Mouse (Mus musculus) adrenal gland, adult 10 weeks (tissue): ENCODE data around the gene Gm7682. TPM values are rescaled to one million over a fixed set of nuclear protein-coding genes. Genes with fewer than 3 reads are reported as not detected.

Experiments used
- polyA plus RNA-seq: library from polyadenylated mRNA; stranded (reverse); fragments of 350-450 nt; fragmentation: Illumina TruSeq; extraction: RNeasy Lipid Tissue Mini Kit (QIAGEN cat#74804); gene quantifications from one replicate; pipeline ENCODE4 v1.2.3, GENCODE M21; 2014; ENCODE audit warnings: low read depth, low replicate concordance

The Gm7682 gene
- polyA plus RNA-seq, result not detected

DNA sequence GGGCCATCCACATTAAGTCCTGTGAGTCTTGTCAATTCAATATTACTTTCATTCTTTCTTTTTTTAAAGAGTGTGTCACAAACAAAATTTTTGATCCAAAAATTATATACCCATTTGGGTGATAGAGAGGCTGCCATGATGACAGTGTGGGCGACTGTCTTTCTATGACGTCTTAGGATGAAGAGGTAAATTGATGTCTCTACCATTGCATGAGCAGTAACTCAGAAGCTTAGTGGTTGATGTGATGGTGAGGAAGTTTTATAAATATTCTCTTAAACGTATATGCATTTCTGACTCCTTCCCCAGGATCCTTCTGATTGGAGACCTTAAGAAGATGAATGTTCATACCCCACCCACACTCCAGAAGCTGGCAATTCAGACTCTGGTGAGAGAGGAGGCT is at the start of gene Gm7682:
Gene Gm7682, plus strand, starts transcription at position 301 of the 400 bp plus-strand sequence.

Other genes with a start within 250 kb of the Gm7682 start
- not detected for gene Gm3106, start 227.8 kb upstream of the Gm7682 start, polyA plus RNA-seq
- gene A430089I19Rik, start 139.0 kb upstream of the Gm7682 start, polyA plus RNA-seq, result not detected
- not detected for gene Gm6502, start 131.3 kb upstream of the Gm7682 start, polyA plus RNA-seq
- not detected for gene AA792892, start 106.0 kb upstream of the Gm7682 start, polyA plus RNA-seq
- not detected for gene Gm3139, start 80.5 kb downstream of the Gm7682 start, polyA plus RNA-seq
- gene Gm3147, start 170.6 kb downstream of the Gm7682 start, polyA plus RNA-seq, result not detected
- not detected for gene Gm6509, start 178.2 kb downstream of the Gm7682 start, polyA plus RNA-seq
- gene Gm6205, start 202.6 kb downstream of the Gm7682 start, polyA plus RNA-seq, result not detected